In the genomic region with DNA sequence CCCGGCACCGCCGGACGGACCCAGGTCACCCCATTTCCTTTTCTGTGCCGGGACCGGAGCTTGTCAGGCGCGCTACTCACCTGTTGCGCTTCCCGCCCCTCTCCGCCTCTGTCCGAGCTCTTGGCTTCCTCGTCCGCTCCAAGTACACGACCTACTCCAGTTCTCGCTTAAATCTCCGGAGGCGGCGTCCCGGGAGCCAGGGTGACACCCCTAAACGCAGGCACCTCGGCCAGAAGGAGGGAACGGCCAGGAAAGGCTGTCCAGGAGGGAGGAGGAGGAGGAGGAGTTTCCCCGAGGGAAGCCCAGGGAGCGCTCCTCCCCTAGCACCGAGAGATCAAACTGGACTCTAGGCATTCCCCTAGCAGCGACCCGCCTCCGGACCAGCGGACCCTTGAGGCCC, we compare ENCODE assay signal across 9 mouse cellular contexts. TPM values are rescaled to one million over a fixed set of nuclear protein-coding genes. Genes with fewer than 3 reads are reported as not detected.
DNase-seq lines count a peak whose midpoint lies in the region; ATAC-seq and TF ChIP-seq lines count a peak whose summit lies in the region.
"Had no signal": no experiment of that assay in that cellular context is flagged by ENCODE, and none has a peak within 500 bp of the region (broad histone marks: within the 10 kb centered on the region; RNA-seq: fewer than 3 reads in every experiment).

A gene (minus strand): TSS at position 257 of the 400 bp plus-strand sequence.

- TF ChIP-seq CTCF in hindbrain, postnatal 0 days (IDR thresholded peaks at IDR 0.05; ENCODE audit: low read depth): no peak

- H3K9ac ChIP-seq in embryonic facial prominence, embryonic 12.5 days: no peak within 1 kb of the TSS; the same call in 1 of the 2 replicates
- H3K9ac ChIP-seq in hindbrain, postnatal 0 days (replicated peaks; ENCODE audit: low read length): peak within 1 kb of the TSS; percentile 17; the same call in 1 of the 2 replicates
- H3K9ac ChIP-seq in liver, embryonic 11.5 days (ENCODE audit: low read depth, low read length): no peak within 1 kb of the TSS
- H3K9ac ChIP-seq in neural tube, embryonic 14.5 days (replicated peaks; ENCODE audit: low read depth, low read length): 0 out of 2 replicates have a peak within 1 kb of the TSS, but pooled peaks have one; percentile 32

- peak; percentile 51 for DNase-seq in adrenal gland, postnatal 10 days
- no peak for DNase-seq in hindbrain, postnatal 0 days (ENCODE audit: low spot score)
- DNase-seq in liver, embryonic 11.5 days (ENCODE audit: low spot score): peak; percentile 49
- DNase-seq in frontal cortex, postnatal 25 days (ENCODE audit: low spot score in 2 of 2): no peak
- DNase-seq in gastrocnemius, adult 8-10 months (ENCODE audit: low spot score in 2 of 2): no peak
- no peak for DNase-seq in cerebellum, postnatal 36 days

- H3K4me2 ChIP-seq in embryonic facial prominence, embryonic 12.5 days (replicated peaks): peak within 1 kb of the TSS; percentile 55
- H3K4me2 ChIP-seq in hindbrain, postnatal 0 days (ENCODE audit: low read depth, low read length): peak within 1 kb of the TSS; percentile 59
- H3K4me2 ChIP-seq in liver, embryonic 11.5 days: peak within 1 kb of the TSS; percentile 62
- H3K4me2 ChIP-seq in neural tube, embryonic 14.5 days (ENCODE audit: low read depth, low read length): peak within 1 kb of the TSS; percentile 57

- peaks cover 12% of the 10 kb centered on the region; the same call in 1 of the 2 replicates for H3K4me1 ChIP-seq in embryonic facial prominence, embryonic 12.5 days
- peaks cover 12% of the 10 kb centered on the region; the same call in 1 of the 2 replicates for H3K4me1 ChIP-seq in hindbrain, postnatal 0 days (ENCODE audit: insufficient read depth, low read length)
- no peaks in the 10 kb centered on the region; the same call in 1 of the 2 replicates for H3K4me1 ChIP-seq in liver, embryonic 11.5 days (replicated peaks; ENCODE audit: control insufficient read depth, insufficient read depth, low read length)
- H3K4me1 ChIP-seq in neural tube, embryonic 14.5 days (ENCODE audit: control insufficient read depth, insufficient read depth, low read length): peaks cover 6% of the 10 kb centered on the region; the same call in 1 of the 2 replicates

- ATAC-seq in embryonic facial prominence, embryonic 12.5 days (ENCODE audit: insufficient number of reproducible peaks, insufficient read depth, low FRiP score, low TSS enrichment): no peak
- ATAC-seq in hindbrain, postnatal 0 days: no peak
- 0 out of 2 replicates have a peak, but pooled peaks have one; percentile 29 for ATAC-seq in liver, embryonic 11.5 days (replicated peaks; ENCODE audit: low FRiP score)
- no peak for ATAC-seq in neural tube, embryonic 14.5 days (ENCODE audit: low read depth)

- no peak within 1 kb of the TSS for H3K27ac ChIP-seq in embryonic facial prominence, embryonic 12.5 days
- H3K27ac ChIP-seq in hindbrain, postnatal 0 days: no peak within 1 kb of the TSS
- no peak within 1 kb of the TSS for H3K27ac ChIP-seq in liver, embryonic 11.5 days (ENCODE audit: low read depth, low read length)
- no peak within 1 kb of the TSS for H3K27ac ChIP-seq in neural tube, embryonic 14.5 days (ENCODE audit: low read depth, low read length)

- no peaks in the 10 kb centered on the region for H3K9me3 ChIP-seq in embryonic facial prominence, embryonic 12.5 days
- H3K9me3 ChIP-seq in hindbrain, postnatal 0 days (ENCODE audit: low read length): no peaks in the 10 kb centered on the region
- H3K9me3 ChIP-seq in liver, embryonic 11.5 days (ENCODE audit: control insufficient read depth, low read length): no peaks in the 10 kb centered on the region
- H3K9me3 ChIP-seq in neural tube, embryonic 14.5 days (ENCODE audit: control insufficient read depth, low read length): no peaks in the 10 kb centered on the region

- peaks cover 41% of the 10 kb centered on the region for H3K27me3 ChIP-seq in embryonic facial prominence, embryonic 12.5 days
- H3K27me3 ChIP-seq in hindbrain, postnatal 0 days (ENCODE audit: insufficient read depth, low read length): peaks cover 23% of the 10 kb centered on the region
- peaks cover 36% of the 10 kb centered on the region for H3K27me3 ChIP-seq in liver, embryonic 11.5 days (replicated peaks; ENCODE audit: control insufficient read depth, insufficient read depth, low read length)
- peaks cover 26% of the 10 kb centered on the region for H3K27me3 ChIP-seq in neural tube, embryonic 14.5 days (ENCODE audit: control insufficient read depth, insufficient read depth, low read length)

- peak within 1 kb of the TSS; percentile 31 for H3K4me3 ChIP-seq in embryonic facial prominence, embryonic 12.5 days
- H3K4me3 ChIP-seq in hindbrain, postnatal 0 days (ENCODE audit: low read length): peak within 1 kb of the TSS; percentile 31
- peak within 1 kb of the TSS; percentile 43 for H3K4me3 ChIP-seq in liver, embryonic 11.5 days (ENCODE audit: low read depth, low read length)
- peak within 1 kb of the TSS; percentile 25 for H3K4me3 ChIP-seq in neural tube, embryonic 14.5 days (ENCODE audit: low read depth, low read length)

- no peaks in the 10 kb centered on the region for H3K36me3 ChIP-seq in embryonic facial prominence, embryonic 12.5 days
- H3K36me3 ChIP-seq in hindbrain, postnatal 0 days (ENCODE audit: insufficient read depth, low read length): no peaks in the 10 kb centered on the region
- no peaks in the 10 kb centered on the region for H3K36me3 ChIP-seq in liver, embryonic 11.5 days (ENCODE audit: control insufficient read depth, insufficient read depth, low read length)
- no peaks in the 10 kb centered on the region for H3K36me3 ChIP-seq in neural tube, embryonic 14.5 days (ENCODE audit: control insufficient read depth, insufficient read depth, low read length)

- WGBS in embryonic facial prominence, embryonic 12.5 days: 1% methylated on average over 30 of the region's 30 CpGs
- WGBS in hindbrain, postnatal 0 days: 3% methylated on average over 29 of the region's 30 CpGs
- 2% methylated on average over 30 of the region's 30 CpGs for WGBS in liver, embryonic 11.5 days
- 1% methylated on average over 30 of the region's 30 CpGs for WGBS in neural tube, embryonic 14.5 days

RNA-seq across cellular contexts. Expression of the gene that starts here (rescaled TPM):
- under 1 TPM; 0.12 to 0.90 TPM for total RNA-seq in adrenal gland, postnatal 10 days (2021)
- polyA plus RNA-seq in embryonic facial prominence, embryonic 12.5 days (2016; fragmentation: Nextera tagmentation; extraction: Ambion mirVana): 0.85 and 1.5 TPM in 2 replicates
- not detected in 2 replicates for total RNA-seq in hindbrain, postnatal 0 days (2014; rRNA removed)
- polyA plus RNA-seq in hindbrain, postnatal 0 days (2015; fragmentation: Nextera tagmentation; extraction: Ambion mirVana): 0.04 and 0.30 TPM in 2 replicates
- 2.5 and 3.0 TPM in 2 replicates for polyA plus RNA-seq in liver, embryonic 11.5 days (2014; fragmentation: Nextera tagmentation; extraction: Ambion mirVana)
- polyA plus RNA-seq in neural tube, embryonic 14.5 days (2014; fragmentation: Nextera tagmentation; extraction: Ambion mirVana): 0.63 TPM in 1 of 2 replicates, not detected in the other
- not detected for total RNA-seq in gastrocnemius, adult 8-10 months (2022)
- total RNA-seq: neutrophil, adult 5-6 weeks had no signal

Comparison
In these comparisons a context has a peak if more than half of its experiments do, and no peak if none do; other contexts are left out.
1. Peak in DNase-seq in adrenal gland, postnatal 10 days; RNA of the gene not detected or under 1 TPM.
2. H3K9ac ChIP-seq: peak in hindbrain, postnatal 0 days (single experiment) and neural tube, embryonic 14.5 days (single experiment); none in embryonic facial prominence, embryonic 12.5 days (single experiment) and liver, embryonic 11.5 days (single experiment).
3. Peak in every context shown above with its lines, with median percentiles within 50 percentile points of each other: H3K4me2 ChIP-seq and H3K4me3 ChIP-seq.